In genomic region chr1:84596023-84596422, GRCm38 (mm10) we compare ENCODE assay signal across 19 mouse cellular contexts.
DNase-seq lines count a peak whose midpoint lies in the region; ATAC-seq and TF ChIP-seq lines count a peak whose summit lies in the region.
"Had no signal": no experiment of that assay in that cellular context is flagged by ENCODE, and none has a peak within 500 bp of the region (broad histone marks: within the 10 kb centered on the region; RNA-seq: fewer than 3 reads in every experiment).

No protein-coding gene starts in this region.

- no peak overlapping the region for H3K4me3 ChIP-seq in forebrain, embryonic 15.5 days
- H3K4me3 ChIP-seq in forebrain, postnatal 0 days (ENCODE audit: low read depth, low read length) = no peak overlapping the region
- H3K4me3 ChIP-seq in limb, embryonic 13.5 days = no peak overlapping the region
- no peak overlapping the region for H3K4me3 ChIP-seq in limb, embryonic 10.5 days
- H3K4me3 ChIP-seq in midbrain, embryonic 16.5 days (ENCODE audit: low read depth, low read length) = no peak overlapping the region
- H3K4me3 ChIP-seq: erythroblast, embryonic 14.5 days; heart, adult 2 months; intestine, embryonic 15.5 days; layer of hippocampus, adult 2 months; left cerebral cortex, adult 2 months; myocyte had no signal

- H3K36me3 ChIP-seq in forebrain, embryonic 15.5 days = no peaks in the 10 kb centered on the region
- no peaks in the 10 kb centered on the region for H3K36me3 ChIP-seq in forebrain, postnatal 0 days (ENCODE audit: insufficient read depth)
- H3K36me3 ChIP-seq in limb, embryonic 13.5 days = no peaks in the 10 kb centered on the region
- no peaks in the 10 kb centered on the region for H3K36me3 ChIP-seq in limb, embryonic 10.5 days
- no peaks in the 10 kb centered on the region for H3K36me3 ChIP-seq in midbrain, embryonic 16.5 days (ENCODE audit: control insufficient read depth, insufficient read depth, low read length)
- H3K36me3 ChIP-seq: G1E; intestine, embryonic 15.5 days had no signal

- no peak for TF ChIP-seq POLR2A in brain, embryonic 14.5 days (IDR thresholded peaks at IDR 0.05; ENCODE audit: borderline replicate concordance, extremely low read depth, insufficient read depth, insufficient read length, poor library complexity, severe bottlenecking)

- no peaks in the 10 kb centered on the region for H3K9me3 ChIP-seq in forebrain, embryonic 15.5 days
- no peaks in the 10 kb centered on the region for H3K9me3 ChIP-seq in forebrain, postnatal 0 days (ENCODE audit: low read length)
- H3K9me3 ChIP-seq in limb, embryonic 13.5 days = no peaks in the 10 kb centered on the region
- no peaks in the 10 kb centered on the region for H3K9me3 ChIP-seq in limb, embryonic 10.5 days (replicated peaks)
- H3K9me3 ChIP-seq in midbrain, embryonic 16.5 days (replicated peaks; ENCODE audit: control insufficient read depth, low read length, poor library complexity, severe bottlenecking) = no peaks in the 10 kb centered on the region
- H3K9me3 ChIP-seq: intestine, embryonic 15.5 days had no signal

- no peak overlapping the region for H3K9ac ChIP-seq in forebrain, embryonic 15.5 days (replicated peaks)
- no peak overlapping the region for H3K9ac ChIP-seq in forebrain, postnatal 0 days
- H3K9ac ChIP-seq in limb, embryonic 13.5 days = no peak overlapping the region
- H3K9ac ChIP-seq in midbrain, embryonic 16.5 days (ENCODE audit: low read depth, low read length) = no peak overlapping the region
- H3K9ac ChIP-seq: intestine, embryonic 15.5 days; lung, embryonic 14.5 days had no signal

- no peak overlapping the region for H3K27ac ChIP-seq in forebrain, embryonic 15.5 days (replicated peaks)
- no peak overlapping the region for H3K27ac ChIP-seq in forebrain, postnatal 0 days (ENCODE audit: low read depth, low read length)
- H3K27ac ChIP-seq in limb, embryonic 13.5 days = no peak overlapping the region
- H3K27ac ChIP-seq in limb, embryonic 10.5 days = no peak overlapping the region
- no peak overlapping the region for H3K27ac ChIP-seq in midbrain, embryonic 16.5 days (ENCODE audit: low read length)
- H3K27ac ChIP-seq: heart, adult 2 months; intestine, embryonic 15.5 days; layer of hippocampus, adult 2 months; left cerebral cortex, adult 2 months; macrophage had no signal

- peaks cover 31% of the 10 kb centered on the region for H3K4me1 ChIP-seq in forebrain, embryonic 15.5 days
- H3K4me1 ChIP-seq in forebrain, postnatal 0 days (ENCODE audit: insufficient read depth) = no peaks in the 10 kb centered on the region
- no peaks in the 10 kb centered on the region for H3K4me1 ChIP-seq in limb, embryonic 13.5 days
- H3K4me1 ChIP-seq in limb, embryonic 10.5 days = no peaks in the 10 kb centered on the region
- H3K4me1 ChIP-seq in midbrain, embryonic 16.5 days (ENCODE audit: control insufficient read depth, insufficient read depth, low read length) = peaks cover 4% of the 10 kb centered on the region; the same call in 1 of the 2 replicates
- H3K4me1 ChIP-seq: intestine, embryonic 15.5 days had no signal

- H3K27me3 ChIP-seq in forebrain, embryonic 15.5 days = no peaks in the 10 kb centered on the region
- H3K27me3 ChIP-seq in forebrain, postnatal 0 days (ENCODE audit: insufficient read depth, low read length) = no peaks in the 10 kb centered on the region
- H3K27me3 ChIP-seq in limb, embryonic 13.5 days = 0 out of 2 replicates have a peak, but pooled peaks cover 2% of the 10 kb centered on the region
- no peaks in the 10 kb centered on the region for H3K27me3 ChIP-seq in limb, embryonic 10.5 days (ENCODE audit: low read depth, poor library complexity, severe bottlenecking)
- no peaks in the 10 kb centered on the region for H3K27me3 ChIP-seq in midbrain, embryonic 16.5 days (ENCODE audit: control insufficient read depth, insufficient read depth, low read depth, low read length)
- H3K27me3 ChIP-seq: intestine, embryonic 15.5 days had no signal

- no peak for DNase-seq in forebrain, postnatal 0 days
- DNase-seq in limb, embryonic 10.5 days (ENCODE audit: low spot score) = no peak
- DNase-seq in brain, embryonic 14.5 days (ENCODE audit: low read depth) = peak; percentile 59
- DNase-seq in spleen, adult 18-20 months = no peak
- DNase-seq: adrenal gland, adult 8-10 months; cerebellum, adult 9-11 months; heart, adult 2 months; lung, embryonic 14.5 days had no signal

- WGBS in forebrain, embryonic 15.5 days = 58% methylated on average over 3 of the region's 3 CpGs
- WGBS in forebrain, postnatal 0 days = 71% methylated on average over 3 of the region's 3 CpGs
- WGBS in limb, embryonic 13.5 days = 76% methylated on average over 3 of the region's 3 CpGs
- WGBS in limb, embryonic 10.5 days = 91% methylated on average over 3 of the region's 3 CpGs
- 77% methylated on average over 3 of the region's 3 CpGs for WGBS in midbrain, embryonic 16.5 days

- TF ChIP-seq CTCF in forebrain, postnatal 0 days (IDR thresholded peaks at IDR 0.05; ENCODE audit: low read depth) = no peak
- TF ChIP-seq CTCF in brain, embryonic 14.5 days (IDR thresholded peaks at IDR 0.05; ENCODE audit: borderline replicate concordance, extremely low read depth, insufficient read depth, insufficient read length) = no peak

- peak; percentile 34; the same call in 1 of the 2 replicates for ATAC-seq in forebrain, embryonic 15.5 days (replicated peaks)
- ATAC-seq in forebrain, postnatal 0 days = no peak
- ATAC-seq in limb, embryonic 13.5 days (ENCODE audit: low FRiP score, low read depth) = peak; percentile 40; the same call in 1 of the 2 replicates
- peak; percentile 27; the same call in 1 of the 2 replicates for ATAC-seq in midbrain, embryonic 16.5 days
- ATAC-seq: intestine, embryonic 15.5 days had no signal

- H3K4me2 ChIP-seq in forebrain, embryonic 15.5 days (replicated peaks) = no peak overlapping the region
- H3K4me2 ChIP-seq in forebrain, postnatal 0 days (ENCODE audit: low read depth) = no peak overlapping the region
- H3K4me2 ChIP-seq in limb, embryonic 13.5 days (replicated peaks) = no peak overlapping the region
- no peak overlapping the region for H3K4me2 ChIP-seq in midbrain, embryonic 16.5 days (ENCODE audit: low read length)
- H3K4me2 ChIP-seq: intestine, embryonic 15.5 days; liver, embryonic 11.5 days; lung, embryonic 14.5 days had no signal
